Mouse (Mus musculus) hindbrain, postnatal 0 days (tissue): ENCODE results near the gene Dyrk2. TPM values are rescaled to one million over a fixed set of nuclear protein-coding genes. Genes with fewer than 3 reads are reported as not detected.

Experiments used
- ATAC-seq: fragments of 200-750 bp; cut with Nextera tagmentation; 2 replicates; pipeline ENCODE4 v1.8.0; 2017; ENCODE audit warnings: mild to moderate bottlenecking, moderate TSS enrichment, moderate library complexity
- DNase-seq: peaks from one replicate; pipeline ENCODE4 v3.0.0-alpha.2; 2015; ENCODE audit warnings: low spot score
- H3K27ac ChIP-seq: fragments of 300-500 bp; sonication (generic); 2 replicates; pipeline ENCODE4 v1.5.1; 2014; ENCODE audit warnings: mild to moderate bottlenecking
- H3K27me3 ChIP-seq: fragments of 300-500 bp; sonication (generic); 2 replicates; pipeline ENCODE4 v1.6.1; 2014; ENCODE audit warnings: low read length, mixed read lengths; ENCODE audit not compliant: insufficient read depth
- H3K36me3 ChIP-seq: fragments of 300-500 bp; sonication (generic); 2 replicates; pipeline ENCODE4 v1.6.1; 2014; ENCODE audit warnings: low read length, mixed read lengths; ENCODE audit not compliant: insufficient read depth
- H3K4me1 ChIP-seq: fragments of 300-500 bp; sonication (generic); 2 replicates; pipeline ENCODE4 v1.6.1; 2014; ENCODE audit warnings: antibody characterized with exemption, low read length, mixed read lengths; ENCODE audit not compliant: insufficient read depth
- H3K4me2 ChIP-seq: fragments of 300-500 bp; sonication (generic); 2 replicates; pipeline ENCODE4 v1.6.1; 2014; ENCODE audit warnings: low read depth, mild to moderate bottlenecking, low read length, moderate library complexity, mixed read lengths
- H3K4me3 ChIP-seq: fragments of 300-500 bp; sonication (generic); 2 replicates; pipeline ENCODE4 v1.5.1; 2014; ENCODE audit warnings: low read length
- H3K9ac ChIP-seq: fragments of 300-500 bp; sonication (generic); replicated peaks from 2 replicates; pipeline ENCODE4 v1.6.1; 2014; ENCODE audit warnings: mild to moderate bottlenecking, low read length, moderate library complexity, mixed read lengths
- H3K9me3 ChIP-seq: fragments of 300-500 bp; sonication (generic); 2 replicates; pipeline ENCODE4 v1.6.1; 2016; ENCODE audit warnings: low read length, mixed read lengths
- CTCF ChIP-seq: IDR thresholded peaks from 2 replicates; pipeline ENCODE4 v1.5.1; 2016; ENCODE audit warnings: antibody characterized with exemption, control low read depth, low read depth
- WGBS: fragments of 180-500 bp; shearing (Covaris S2); extraction: QIAGEN DNeasy Blood & Tissue Kit; methylation state at CpG from one replicate; pipeline ENCODE4 v1.1.7; 2014; 5-methylcytosine and 5-hydroxymethylcytosine counted together
- polyA plus RNA-seq: library from polyadenylated mRNA; unstranded; fragments of >200 nt; fragmentation: Nextera tagmentation; extraction: Ambion mirVana; gene quantifications from 2 replicates; pipeline ENCODE4 v1.2.1, GENCODE M21; 2015
- total RNA-seq: library from RNA; depleted of rRNA; stranded (reverse); fragments of >200 nt; gene quantifications from 2 replicates; pipeline ENCODE4 v1.2.3, GENCODE M21; 2014

The Dyrk2 gene
- total and polyA plus RNA-seq, 2 experiments from 2014 or later = 7.7 to 30.8 TPM

GRCm38 (mm10) chr10:118863611-118864010, 6.4 kb downstream of the Dyrk2 start:
- no peak overlapping the region for H3K27ac ChIP-seq
- WGBS = 66% methylated on average over 8 of the region's 8 CpGs
- no peaks in the 10 kb centered on the region for H3K27me3 ChIP-seq
- peaks cover 11% of the 10 kb centered on the region; the same call in 1 of the 2 replicates for H3K4me1 ChIP-seq
- H3K9ac ChIP-seq = no peak overlapping the region
- ATAC-seq (no peak), DNase-seq (no peak)
- peaks cover 45% of the 10 kb centered on the region for H3K36me3 ChIP-seq
- no peak overlapping the region for H3K4me2 ChIP-seq
- no peak overlapping the region for H3K4me3 ChIP-seq
- no peak for TF ChIP-seq CTCF
- H3K9me3 ChIP-seq = peaks cover 9% of the 10 kb centered on the region; the same call in 1 of the 2 replicates

GRCm38 (mm10) chr10:118862233-118862632, 7.8 kb downstream of the Dyrk2 start:
- Histone ChIP-seq H3K9me3 (peaks cover 9% of the 10 kb centered on the region; the same call in 1 of the 2 replicates), H3K36me3 (peaks cover 49% of the 10 kb centered on the region), H3K9ac (no peak overlapping the region), H3K4me2 (no peak overlapping the region), H3K27ac (no peak overlapping the region), H3K27me3 (no peaks in the 10 kb centered on the region), H3K4me3 (no peak overlapping the region), H3K4me1 (peaks cover 11% of the 10 kb centered on the region; the same call in 1 of the 2 replicates)
- 77% methylated on average over 4 of the region's 4 CpGs for WGBS
- no peak for TF ChIP-seq CTCF
- no peak for DNase-seq
- ATAC-seq = no peak

GRCm38 (mm10) chr10:118861234-118862025, 8.6 kb downstream of the Dyrk2 start:
- ATAC-seq (no peak), DNase-seq (no peak)
- Histone ChIP-seq H3K4me2 (no peak overlapping the region), H3K9me3 (peaks cover 9% of the 10 kb centered on the region; the same call in 1 of the 2 replicates), H3K27ac (no peak overlapping the region), H3K27me3 (no peaks in the 10 kb centered on the region), H3K9ac (no peak overlapping the region), H3K4me1 (peaks cover 7% of the 10 kb centered on the region; the same call in 1 of the 2 replicates), H3K4me3 (no peak overlapping the region), H3K36me3 (peaks cover 54% of the 10 kb centered on the region)
- no peak for TF ChIP-seq CTCF
- 97% methylated on average over 11 of the region's 11 CpGs for WGBS

- DNase-seq = no peak
- H3K9me3 ChIP-seq = peaks cover 9% of the 10 kb centered on the region; the same call in 1 of the 2 replicates
- H3K27me3 ChIP-seq = no peaks in the 10 kb centered on the region
- no peak overlapping the region for H3K4me2 ChIP-seq
- no peak overlapping the region for H3K27ac ChIP-seq
- no peak for TF ChIP-seq CTCF
- H3K36me3 ChIP-seq = peaks cover 54% of the 10 kb centered on the region
- no peak for ATAC-seq
- H3K4me3 ChIP-seq = no peak overlapping the region
- H3K4me1 ChIP-seq = no peaks in the 10 kb centered on the region
- no peak overlapping the region for H3K9ac ChIP-seq
- 97% methylated on average over 21 of the region's 21 CpGs for WGBS
These were observed 10.4 kb downstream of the Dyrk2 start for GRCm38 (mm10) chr10:118859655-118860054.

- 91% methylated on average over 9 of the region's 9 CpGs for WGBS
- DNase-seq = no peak
- no peak for TF ChIP-seq CTCF
These were observed 15.4 kb downstream of the Dyrk2 start for GRCm38 (mm10) chr10:118854641-118855040.

GRCm38 (mm10) chr10:118852554-118852953, 17.5 kb downstream of the Dyrk2 start:
- TF ChIP-seq CTCF = no peak
- Histone ChIP-seq H3K27me3 (no peaks in the 10 kb centered on the region), H3K36me3 (0 out of 2 replicates have a peak, but pooled peaks cover 5% of the 10 kb centered on the region), H3K4me1 (no peaks in the 10 kb centered on the region), H3K4me3 (no peak overlapping the region), H3K4me2 (no peak overlapping the region), H3K9ac (no peak overlapping the region), H3K9me3 (no peaks in the 10 kb centered on the region), H3K27ac (no peak overlapping the region)
- WGBS = 79% methylated on average over 16 of the region's 16 CpGs
- DNase-seq (no peak), ATAC-seq (no peak)

More at GRCm38 (mm10) chr10:118854641-118855040, 15.4 kb downstream of the Dyrk2 start:
- H3K9me3 ChIP-seq = no peaks in the 10 kb centered on the region
- no peak overlapping the region for H3K4me3 ChIP-seq
- H3K27ac ChIP-seq = no peak overlapping the region
- no peak overlapping the region for H3K9ac ChIP-seq
- H3K4me2 ChIP-seq = no peak overlapping the region
- ATAC-seq = no peak
- H3K4me1 ChIP-seq = no peaks in the 10 kb centered on the region
- H3K36me3 ChIP-seq = peaks cover 18% of the 10 kb centered on the region
- no peaks in the 10 kb centered on the region for H3K27me3 ChIP-seq

DNA sequence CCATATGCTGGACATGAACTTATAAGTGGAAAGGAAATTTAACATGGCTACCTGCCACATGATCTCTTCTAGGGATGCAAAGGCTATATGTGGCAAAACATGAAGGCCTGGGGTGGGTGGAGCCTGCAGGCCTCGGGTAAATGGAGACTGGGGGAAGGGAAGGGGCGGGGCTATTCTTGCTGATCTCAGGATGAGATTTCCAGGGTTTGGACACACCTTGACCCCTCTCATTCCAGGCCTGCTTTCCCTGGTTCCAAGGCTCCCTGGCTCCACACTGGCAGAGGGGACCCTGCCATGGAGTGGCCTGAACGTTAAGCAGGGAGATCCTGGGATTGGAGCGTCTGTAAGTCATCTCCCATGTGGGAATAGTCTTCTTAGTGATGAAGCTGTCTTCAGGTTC, 21.5 kb downstream of the Dyrk2 start:
- Histone ChIP-seq H3K27me3 (no peaks in the 10 kb centered on the region), H3K4me2 (no peak overlapping the region), H3K9me3 (no peaks in the 10 kb centered on the region), H3K27ac (no peak overlapping the region), H3K4me3 (no peak overlapping the region), H3K9ac (no peak overlapping the region), H3K4me1 (no peaks in the 10 kb centered on the region), H3K36me3 (no peaks in the 10 kb centered on the region)
- DNase-seq (no peak), ATAC-seq (no peak)
- WGBS = 79% methylated on average over 4 of the region's 4 CpGs
- no peak for TF ChIP-seq CTCF
